Mouse (Mus musculus) spleen, embryonic (tissue): ENCODE results near the gene Otud7a.
"Not testable (repeated sequence)": the region's sequence is repeated elsewhere in the genome, so short reads cannot be mapped to it uniquely, and the experiment has no call there.

ENCODE experiments used
- CTCF ChIA-PET: fragments of 350-600 bp; sonication (Branson Sonifier 250); formaldehyde crosslinking; loops from one replicate; lab custom pipeline; 2022; lab: Charles Lee

The Otud7a gene

GRCm38 (mm10) chr7:63558918-63559317 is 114.4 kb downstream of the Otud7a start:
- CTCF ChIA-PET, result no interaction called here

GRCm38 (mm10) chr7:63559679-63560078 is 115.1 kb downstream of the Otud7a start:
- CTCF ChIA-PET, result no interaction called here

- CTCF ChIA-PET, result no interaction called here
Measured at GRCm38 (mm10) chr7:63583310-63583709, 138.8 kb downstream of the Otud7a start.

GRCm38 (mm10) chr7:63586184-63586870 is 141.8 kb downstream of the Otud7a start:
- CTCF ChIA-PET, result no interaction called here

- CTCF ChIA-PET, result no interaction called here
Measured at GRCm38 (mm10) chr7:63590305-63590704, 145.8 kb downstream of the Otud7a start.

GRCm38 (mm10) chr7:63591322-63591721 is 146.8 kb downstream of the Otud7a start:
- CTCF ChIA-PET, result no interaction called here

- CTCF ChIA-PET, result no interaction called here
Measured at GRCm38 (mm10) chr7:63592061-63592460, 147.5 kb downstream of the Otud7a start.

GRCm38 (mm10) chr7:63604827-63605226 is 160.3 kb downstream of the Otud7a start:
- CTCF ChIA-PET, result no interaction called here

GRCm38 (mm10) chr7:63617018-63617417 is 172.5 kb downstream of the Otud7a start:
- CTCF ChIA-PET, result no interaction called here

GRCm38 (mm10) chr7:63620776-63621340 is 176.3 kb downstream of the Otud7a start:
- CTCF ChIA-PET, result interaction anchor here (0.6 kb wide), 1 partner anchor 169 kb away, joined by 3 read pairs; no protein-coding TSS in a partner anchor

- CTCF ChIA-PET, result no interaction called here
Measured at GRCm38 (mm10) chr7:63637651-63638050, 193.1 kb downstream of the Otud7a start.

- CTCF ChIA-PET, result no interaction called here
Measured at GRCm38 (mm10) chr7:63644002-63644401, 199.5 kb downstream of the Otud7a start.

GRCm38 (mm10) chr7:63647136-63647535 is 202.6 kb downstream of the Otud7a start:
- CTCF ChIA-PET, result no interaction called here

GRCm38 (mm10) chr7:63660261-63660660 is 215.7 kb downstream of the Otud7a start:
- CTCF ChIA-PET, result no interaction called here

GRCm38 (mm10) chr7:63662757-63663156 is 218.2 kb downstream of the Otud7a start:
- CTCF ChIA-PET, result no interaction called here

GRCm38 (mm10) chr7:63665496-63665895 is 220.9 kb downstream of the Otud7a start:
- CTCF ChIA-PET, result no interaction called here

- CTCF ChIA-PET, result no interaction called here
Measured at GRCm38 (mm10) chr7:63667986-63668741, 223.6 kb downstream of the Otud7a start.

GRCm38 (mm10) chr7:63668951-63669350 is 224.4 kb downstream of the Otud7a start:
- CTCF ChIA-PET, result no interaction called here

GRCm38 (mm10) chr7:63670911-63671310 is 226.4 kb downstream of the Otud7a start:
- CTCF ChIA-PET, result not testable (repeated sequence)

- CTCF ChIA-PET, result no interaction called here
Measured at GRCm38 (mm10) chr7:63671904-63672303, 227.4 kb downstream of the Otud7a start.

- CTCF ChIA-PET, result interaction anchor here (0.7 kb wide), 1 partner anchor 48 kb away, joined by 5 read pairs; no protein-coding TSS in a partner anchor
Measured at GRCm38 (mm10) chr7:63676631-63677030, 232.1 kb downstream of the Otud7a start.

GRCm38 (mm10) chr7:63677149-63677548 is 232.6 kb downstream of the Otud7a start:
- CTCF ChIA-PET, result no interaction called here

GRCm38 (mm10) chr7:63687056-63687455 is 242.5 kb downstream of the Otud7a start:
- CTCF ChIA-PET, result no interaction called here
